Mouse (Mus musculus): ENCODE data around the gene Slc37a2. TPM values are rescaled to one million over a fixed set of nuclear protein-coding genes. Genes with fewer than 3 reads are reported as not detected.

Gene Slc37a2
- total and polyA plus RNA-seq, 3 experiments, result 8.9 to 14.5 (median 13.0) TPM

- H3K9ac ChIP-seq (ENCODE audit: insufficient read depth, low read depth), result no peak overlapping the region
- in situ Hi-C loops (cut with MboI; ENCODE audit: low pct_ligation_motif_present, low pct_unique_long_range_greater_than_20kb, low sequenced_read_pairs) (no loop called here), dilution Hi-C loops (cut with MboI; ENCODE audit: extremely low pct_ligation_motif_present, extremely low pct_unique_long_range_greater_than_20kb, low sequenced_read_pairs) (no loop called here)
Observed at GRCm38 (mm10) chr9:37197067-37197466, 58.5 kb downstream of the Slc37a2 start.

GRCm38 (mm10) chr9:37188024-37188423 is 67.5 kb downstream of the Slc37a2 start:
- peaks cover 6% of the 10 kb centered on the region for H3K9me3 ChIP-seq (replicated peaks; ENCODE audit: low read length)
- peaks cover 2% of the 10 kb centered on the region for H3K27me3 ChIP-seq (replicated peaks)
- no peak for DNase-seq (ENCODE audit: extremely low read depth)
- H3K79me2 ChIP-seq (replicated peaks; ENCODE audit: control insufficient read depth, extremely low read depth, insufficient read depth, poor library complexity, severe bottlenecking), result no peaks in the 10 kb centered on the region
- no peak overlapping the region for H3K4me3 ChIP-seq (replicated peaks in 1 of 3; ENCODE audit: low read depth in 2 of 3, low read length in 2 of 3, poor library complexity in 1 of 3)
- H3K4me1 ChIP-seq (ENCODE audit: control insufficient read depth in 1 of 2, insufficient read depth in 2 of 2), result peaks cover 5 to 7% of the 10 kb centered on the region in 2 experiments; a peak in 3 of 4 replicates
- no peak overlapping the region for H3K4me2 ChIP-seq (ENCODE audit: insufficient read depth, low read depth, poor library complexity, severe bottlenecking)
- in situ Hi-C loops (cut with MboI; ENCODE audit: low pct_ligation_motif_present, low pct_unique_long_range_greater_than_20kb, low sequenced_read_pairs), result no loop called here
- no peak overlapping the region for H3K27ac ChIP-seq (ENCODE audit: insufficient read depth, low read depth)
- no peak overlapping the region for H3K9ac ChIP-seq (ENCODE audit: insufficient read depth, low read depth)
- H3K36me3 ChIP-seq (replicated peaks in 1 of 2; ENCODE audit: control insufficient read depth in 1 of 2, insufficient read depth in 1 of 2, low read length in 1 of 2), result no peaks in the 10 kb centered on the region
- dilution Hi-C loops (cut with MboI; ENCODE audit: extremely low pct_ligation_motif_present, extremely low pct_unique_long_range_greater_than_20kb, low sequenced_read_pairs), result no loop called here
- TF ChIP-seq RCOR1 (conservative IDR thresholded peaks at IDR 0.05; ENCODE audit: low read depth, low read length) (no peak), ETS1 (conservative IDR thresholded peaks at IDR 0.05; ENCODE audit: low read depth, low read length) (no peak), TCF12 (IDR thresholded peaks at IDR 0.05; ENCODE audit: low read depth, low read length) (no peak), EP300 (IDR thresholded peaks at IDR 0.05; ENCODE audit: low read length) (no peak), ZKSCAN1 (IDR thresholded peaks at IDR 0.05; ENCODE audit: borderline replicate concordance, low read depth, low read length) (no peak), SMC3 (IDR thresholded peaks at IDR 0.05; ENCODE audit: low read depth, low read length) (no peak), POLR2AphosphoS2 (IDR thresholded peaks at IDR 0.05; ENCODE audit: low read depth, low read length) (no peak), ELF1 (IDR thresholded peaks at IDR 0.05; ENCODE audit: low read depth, low read length) (no peak), MYC (IDR thresholded peaks at IDR 0.05; ENCODE audit: low read depth, low read length) (no peak), HCFC1 (IDR thresholded peaks at IDR 0.05; ENCODE audit: low read depth, low read length) (no peak), BHLHE40 (IDR thresholded peaks at IDR 0.05; ENCODE audit: low read depth, low read length) (no peak), ZMIZ1 (IDR thresholded peaks at IDR 0.05; ENCODE audit: low read depth, low read length) (no peak), TBP (conservative IDR thresholded peaks at IDR 0.05; ENCODE audit: low read depth, low read length) (no peak), JUND (conservative IDR thresholded peaks at IDR 0.05; ENCODE audit: low read depth, low read length) (no peak), KAT2A (IDR thresholded peaks at IDR 0.05; ENCODE audit: insufficient replicate concordance, low read length) (no peak), POLR2A (IDR thresholded peaks at IDR 0.05; ENCODE audit: low read depth, low read length) (no peak), GABPA (IDR thresholded peaks at IDR 0.05; ENCODE audit: insufficient replicate concordance, low read depth, low read length) (no peak), ZC3H11A (IDR thresholded peaks at IDR 0.05; ENCODE audit: low read depth, low read length) (no peak)

More at GRCm38 (mm10) chr9:37197067-37197466, 58.5 kb downstream of the Slc37a2 start:
- peaks cover 8% of the 10 kb centered on the region for H3K27me3 ChIP-seq (replicated peaks)
- no peaks in the 10 kb centered on the region for H3K36me3 ChIP-seq (replicated peaks in 1 of 2; ENCODE audit: control insufficient read depth in 1 of 2, insufficient read depth in 1 of 2, low read length in 1 of 2)
- no peak for DNase-seq (ENCODE audit: extremely low read depth)
- H3K27ac ChIP-seq (ENCODE audit: insufficient read depth, low read depth), result no peak overlapping the region
- no peaks in the 10 kb centered on the region for H3K4me1 ChIP-seq (ENCODE audit: control insufficient read depth in 1 of 2, insufficient read depth in 2 of 2)
- H3K4me2 ChIP-seq (ENCODE audit: insufficient read depth, low read depth, poor library complexity, severe bottlenecking), result no peak overlapping the region
- no peaks in the 10 kb centered on the region for H3K9me3 ChIP-seq (replicated peaks; ENCODE audit: low read length)
- H3K79me2 ChIP-seq (replicated peaks; ENCODE audit: control insufficient read depth, extremely low read depth, insufficient read depth, poor library complexity, severe bottlenecking), result no peaks in the 10 kb centered on the region
- H3K4me3 ChIP-seq (replicated peaks in 1 of 3; ENCODE audit: low read depth in 2 of 3, low read length in 2 of 3, poor library complexity in 1 of 3), result no peak overlapping the region
- TF ChIP-seq SMC3 (IDR thresholded peaks at IDR 0.05; ENCODE audit: low read depth, low read length) (peak; percentile 17; the same call in 1 of the 2 replicates), ELF1 (IDR thresholded peaks at IDR 0.05; ENCODE audit: low read depth, low read length) (no peak), NRF1 (IDR thresholded peaks at IDR 0.05; ENCODE audit: low read depth, low read length) (no peak), ZKSCAN1 (IDR thresholded peaks at IDR 0.05; ENCODE audit: borderline replicate concordance, low read depth, low read length) (no peak), TCF12 (IDR thresholded peaks at IDR 0.05; ENCODE audit: low read depth, low read length) (no peak), CTCF (conservative IDR thresholded peaks at IDR 0.05 in 1 of 2, IDR thresholded peaks at IDR 0.05 in 1 of 2; ENCODE audit: low read depth in 2 of 2, low read length in 2 of 2) (peak in 1 of 2 experiments; percentile 10; a peak in 1 of 4 replicates), MAZ (IDR thresholded peaks at IDR 0.05; ENCODE audit: low read depth, low read length) (no peak)

Data from CH12.LX (cell line).